Mouse (Mus musculus) embryonic facial prominence, embryonic 15.5 days (tissue): ENCODE results near the gene Jpt2. TPM values are rescaled to one million over a fixed set of nuclear protein-coding genes. Genes with fewer than 3 reads are reported as not detected.
"Not testable (repeated sequence)": the region's sequence is repeated elsewhere in the genome, so short reads cannot be mapped to it uniquely, and the experiment has no call there.

Experiments used
- ATAC-seq: fragments of 200-750 bp; cut with Nextera tagmentation; 2 replicates; pipeline ENCODE4 v1.8.0; 2017; ENCODE audit warnings: low read depth, moderate TSS enrichment; ENCODE audit not compliant: insufficient number of reproducible peaks, low FRiP score, low TSS enrichment
- H3K27ac ChIP-seq: fragments of 300-500 bp; sonication (generic); replicated peaks from 2 replicates; pipeline ENCODE4 v1.5.1; 2015; ENCODE audit warnings: mild to moderate bottlenecking, inconsistent platforms
- H3K27me3 ChIP-seq: fragments of 300-500 bp; sonication (generic); 2 replicates; pipeline ENCODE4 v1.6.1; 2015; ENCODE audit warnings: inconsistent platforms
- H3K36me3 ChIP-seq: fragments of 300-500 bp; sonication (generic); 2 replicates; pipeline ENCODE4 v1.6.1; 2015; ENCODE audit warnings: mild to moderate bottlenecking, inconsistent platforms
- H3K4me1 ChIP-seq: fragments of 300-500 bp; sonication (generic); 2 replicates; pipeline ENCODE4 v1.6.1; 2015; ENCODE audit warnings: inconsistent platforms
- H3K4me2 ChIP-seq: fragments of 300-500 bp; sonication (generic); replicated peaks from 2 replicates; pipeline ENCODE4 v1.6.1; 2015; ENCODE audit warnings: mild to moderate bottlenecking, inconsistent platforms
- H3K4me3 ChIP-seq: fragments of 300-500 bp; sonication (generic); replicated peaks from 2 replicates; pipeline ENCODE4 v1.5.1; 2015; ENCODE audit warnings: mild to moderate bottlenecking, inconsistent platforms
- H3K9ac ChIP-seq: fragments of 300-500 bp; sonication (generic); 2 replicates; pipeline ENCODE4 v1.6.1; 2015; ENCODE audit warnings: inconsistent platforms
- H3K9me3 ChIP-seq: fragments of 300-500 bp; sonication (generic); replicated peaks from 2 replicates; pipeline ENCODE4 v1.6.1; 2016; ENCODE audit warnings: inconsistent platforms
- WGBS: fragments of 180-500 bp; shearing (Covaris S2); methylation state at CpG from one replicate; pipeline ENCODE4 v1.1.7; 2015; 5-methylcytosine and 5-hydroxymethylcytosine counted together
- polyA plus RNA-seq: library from polyadenylated mRNA; unstranded; fragments of >200 nt; fragmentation: Nextera tagmentation; extraction: Ambion mirVana; gene quantifications from 2 replicates; pipeline ENCODE4 v1.2.1, GENCODE M21; 2015

Gene Jpt2
- 148 and 166 TPM in 2 replicates for polyA plus RNA-seq

DNA sequence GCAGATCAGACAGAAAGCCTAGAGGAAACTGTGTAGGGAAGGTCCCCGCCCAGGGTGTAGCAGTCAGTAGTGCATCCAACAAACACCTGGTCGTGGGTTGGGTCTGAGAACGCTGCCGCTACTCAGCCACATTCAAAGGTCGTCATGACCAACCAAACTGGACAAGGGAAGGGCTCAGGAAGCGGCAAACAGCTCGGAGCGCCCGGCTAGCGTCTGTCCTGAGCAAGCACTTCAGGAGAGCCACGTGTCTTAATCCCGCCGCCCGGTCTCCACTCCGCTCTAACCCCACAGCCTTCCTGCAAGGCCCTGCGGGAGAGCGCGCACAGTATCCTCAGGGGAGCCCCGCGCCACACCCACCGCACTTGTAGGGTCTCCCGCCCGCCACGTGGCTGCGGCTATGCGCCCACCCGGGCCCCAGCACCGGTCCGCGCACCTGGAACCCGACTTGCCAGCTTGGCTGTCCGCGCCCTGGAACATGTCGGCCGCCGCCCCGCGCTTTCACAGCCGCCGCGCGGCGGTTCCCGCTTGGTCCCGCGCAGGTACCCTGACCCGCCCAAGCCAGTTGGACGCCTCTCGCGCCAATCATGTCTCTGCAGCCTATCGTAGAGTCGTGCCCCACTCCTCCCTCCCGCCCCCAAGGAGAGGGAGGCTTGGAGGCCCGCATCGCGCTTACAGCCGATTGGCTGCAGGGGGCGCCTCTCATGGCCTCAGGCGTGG, at the start of gene Jpt2:
Gene Jpt2 (minus strand): TSS at position 555 of the 717 bp plus-strand sequence.
- ATAC-seq, result peak; percentile 100
- under 1% methylated on average over 59 of the region's 59 CpGs for WGBS
- Histone ChIP-seq H3K4me3 (peak within 1 kb of the TSS; percentile 97), H3K36me3 (peaks cover 47% of the 10 kb centered on the region), H3K27me3 (no peaks in the 10 kb centered on the region), H3K4me2 (peak within 1 kb of the TSS; percentile 63), H3K27ac (peak within 1 kb of the TSS; percentile 89), H3K4me1 (peaks cover 11% of the 10 kb centered on the region), H3K9me3 (no peaks in the 10 kb centered on the region), H3K9ac (peak within 1 kb of the TSS; percentile 85)

GRCm38 (mm10) chr17:25007480-25007879, 47.0 kb upstream of the Jpt2 start:
- H3K9ac ChIP-seq, result no peak overlapping the region
- H3K4me1 ChIP-seq, result peaks cover under 1% of the 10 kb centered on the region; the same call in 1 of the 2 replicates
- no peak overlapping the region for H3K4me2 ChIP-seq
- no peak overlapping the region for H3K4me3 ChIP-seq
- no peaks in the 10 kb centered on the region for H3K27me3 ChIP-seq
- no peak for ATAC-seq
- H3K27ac ChIP-seq, result no peak overlapping the region
- H3K36me3 ChIP-seq, result peaks cover 81% of the 10 kb centered on the region
- no peaks in the 10 kb centered on the region for H3K9me3 ChIP-seq

DNA sequence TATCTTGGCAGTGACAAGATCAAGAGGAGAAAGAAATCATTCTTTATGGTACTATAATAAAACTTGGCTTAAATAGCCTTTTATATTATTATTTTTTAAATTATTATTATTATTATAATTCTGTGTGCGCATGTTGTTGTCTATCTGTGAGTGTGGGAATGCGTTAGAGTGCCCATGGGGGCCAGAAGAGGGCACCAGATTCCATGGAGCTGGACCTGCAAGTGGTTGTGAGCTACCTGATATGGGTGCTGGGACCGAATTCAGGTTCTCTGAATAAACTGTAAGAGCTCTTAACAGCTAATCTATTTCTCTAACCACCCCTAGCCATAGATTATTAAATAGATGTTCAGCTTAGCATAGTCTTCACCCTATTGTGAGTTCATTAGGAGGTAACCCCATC, 44.6 kb upstream of the Jpt2 start:
- H3K9ac ChIP-seq, result no peak overlapping the region
- no peak overlapping the region for H3K27ac ChIP-seq
- H3K4me2 ChIP-seq, result no peak overlapping the region
- H3K36me3 ChIP-seq, result peaks cover 81% of the 10 kb centered on the region
- no peak overlapping the region for H3K4me3 ChIP-seq
- H3K4me1 ChIP-seq, result no peaks in the 10 kb centered on the region
- H3K27me3 ChIP-seq, result no peaks in the 10 kb centered on the region
- 92% methylated on average over 3 of the region's 3 CpGs for WGBS
- no peaks in the 10 kb centered on the region for H3K9me3 ChIP-seq
- no peak for ATAC-seq

DNA sequence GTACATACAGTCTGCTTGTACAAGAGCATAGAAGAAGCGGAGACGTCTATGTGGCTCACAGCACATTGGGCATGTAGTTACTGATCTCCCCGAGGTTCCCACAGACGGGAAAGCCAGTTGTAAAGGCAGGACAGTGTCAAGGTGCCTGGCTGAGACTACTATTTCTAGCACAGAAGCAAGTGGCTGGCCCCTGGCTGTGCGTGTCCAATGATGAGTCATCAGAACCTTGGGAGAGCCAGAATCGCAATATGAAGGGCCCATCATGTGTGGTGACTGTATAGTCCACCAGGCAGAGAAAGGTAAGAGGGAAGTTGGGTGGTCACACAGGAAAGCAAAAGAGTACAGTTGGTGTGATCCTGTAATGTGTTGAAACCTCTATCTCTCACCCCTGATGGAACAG, 34.2 kb upstream of the Jpt2 start:
- Histone ChIP-seq H3K27ac (no peak overlapping the region), H3K27me3 (no peaks in the 10 kb centered on the region), H3K4me3 (no peak overlapping the region), H3K9ac (no peak overlapping the region), H3K9me3 (no peaks in the 10 kb centered on the region), H3K4me2 (no peak overlapping the region), H3K36me3 (peaks cover 92% of the 10 kb centered on the region), H3K4me1 (no peaks in the 10 kb centered on the region)
- 92% methylated on average over 6 of the region's 6 CpGs for WGBS
- ATAC-seq, result no peak

DNA sequence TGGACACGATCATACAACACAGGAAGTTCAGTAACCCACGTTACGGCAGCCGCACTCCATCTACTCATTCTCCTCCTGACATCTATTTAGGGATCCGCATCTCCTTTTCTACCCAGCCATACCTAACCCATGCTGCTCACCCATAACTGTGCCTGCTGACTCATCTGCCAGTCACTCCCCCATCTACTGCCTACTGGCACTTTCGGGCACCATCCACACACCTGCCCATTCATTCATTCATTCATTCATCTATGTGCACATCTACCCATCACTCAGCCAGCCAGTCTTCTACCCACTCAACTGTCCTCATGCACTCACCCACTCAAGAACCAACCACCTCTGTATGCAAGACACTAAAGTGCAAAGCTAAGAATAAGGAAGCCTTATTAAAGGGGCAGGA, 26.7 kb upstream of the Jpt2 start:
- 96% methylated on average over 6 of the region's 6 CpGs for WGBS
- Histone ChIP-seq H3K27ac (no peak overlapping the region), H3K36me3 (peaks cover 91% of the 10 kb centered on the region), H3K9me3 (no peaks in the 10 kb centered on the region), H3K4me3 (no peak overlapping the region), H3K4me2 (no peak overlapping the region), H3K27me3 (no peaks in the 10 kb centered on the region), H3K4me1 (no peaks in the 10 kb centered on the region), H3K9ac (no peak overlapping the region)
- no peak for ATAC-seq

DNA sequence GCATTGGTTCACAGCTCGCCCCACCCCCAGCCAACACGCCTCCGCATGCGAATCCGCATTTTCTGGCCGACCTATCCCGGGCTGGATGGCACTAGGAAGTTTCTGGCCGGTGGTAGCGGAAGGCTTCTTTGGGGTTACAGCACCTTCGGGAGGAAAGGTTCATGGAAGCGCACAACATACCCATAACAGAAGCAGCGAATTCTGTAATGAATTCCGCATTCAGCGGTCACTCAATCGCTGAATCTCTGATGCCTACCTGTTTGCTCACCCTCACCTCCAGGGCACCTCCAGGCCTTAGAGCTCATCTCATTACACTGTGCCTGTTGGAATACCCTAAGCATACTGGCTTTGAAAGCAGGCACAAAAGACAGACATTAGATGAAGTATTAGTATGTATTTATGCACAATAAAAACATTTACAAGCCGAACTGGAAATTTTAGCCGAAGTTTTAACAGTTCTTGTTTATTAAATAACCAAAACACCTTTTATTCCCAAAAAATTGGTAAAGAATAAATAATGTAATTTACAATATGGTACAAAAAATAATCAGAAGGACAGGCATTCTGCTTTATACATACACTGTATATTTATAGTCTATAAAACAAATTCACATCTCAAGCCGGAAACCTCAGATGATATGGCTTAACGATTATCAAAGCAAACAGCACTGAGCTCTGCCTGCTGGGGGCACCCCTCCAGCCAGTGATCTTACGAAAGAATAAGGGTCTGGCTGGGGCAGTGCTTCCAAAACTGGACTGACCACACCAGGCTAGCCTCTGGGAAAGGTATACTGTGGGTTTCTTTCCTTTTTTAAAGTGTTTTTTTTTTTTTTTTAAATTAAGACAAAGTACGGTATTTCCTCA, 595 bp upstream of the Jpt2 start:
- H3K9ac ChIP-seq, result peak overlapping the region; percentile 21; the same call in 1 of the 2 replicates
- 11% methylated on average over 21 of the region's 21 CpGs for WGBS

DNA sequence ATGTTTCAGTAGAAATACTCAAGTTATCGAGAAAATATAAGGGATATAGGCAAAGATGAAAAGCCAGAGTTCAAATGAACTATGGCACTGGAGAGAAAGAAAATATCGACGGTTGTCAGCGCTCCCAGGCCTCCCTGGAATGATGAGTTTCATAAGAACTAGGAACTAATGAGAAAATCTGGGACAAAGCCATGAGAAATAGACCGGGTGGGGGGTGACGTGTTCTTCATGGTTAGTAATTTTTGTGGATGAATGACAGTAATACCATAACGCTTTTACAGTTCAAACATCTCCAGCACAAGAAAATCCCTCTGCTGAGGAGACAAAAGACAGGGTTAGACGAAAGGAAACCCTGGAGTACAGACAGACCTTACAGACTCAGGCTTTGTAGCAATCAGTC, 1.1 kb downstream of the Jpt2 start:
- peak overlapping the region; percentile 89 for H3K27ac ChIP-seq

More for the DNA sequence above, 595 bp upstream of the Jpt2 start:
- Histone ChIP-seq H3K27me3 (no peaks in the 10 kb centered on the region), H3K36me3 (peaks cover 47% of the 10 kb centered on the region), H3K4me2 (peak overlapping the region; percentile 63), H3K27ac (no peak overlapping the region), H3K9me3 (no peaks in the 10 kb centered on the region), H3K4me3 (peak overlapping the region; percentile 97), H3K4me1 (peaks cover 11% of the 10 kb centered on the region)
- ATAC-seq, result 0 out of 2 replicates have a peak, but pooled peaks have one; percentile 8

GRCm38 (mm10) chr17:24953291-24953690, 7.2 kb downstream of the Jpt2 start:
- 96% methylated on average over 2 of the region's 2 CpGs for WGBS
- no peak overlapping the region for H3K4me3 ChIP-seq
- no peak overlapping the region for H3K9ac ChIP-seq
- no peak overlapping the region for H3K4me2 ChIP-seq
- H3K9me3 ChIP-seq, result no peaks in the 10 kb centered on the region
- no peak overlapping the region for H3K27ac ChIP-seq
- ATAC-seq, result no peak
- H3K27me3 ChIP-seq, result no peaks in the 10 kb centered on the region
- peaks cover 49% of the 10 kb centered on the region for H3K36me3 ChIP-seq
- peaks cover 11% of the 10 kb centered on the region; the same call in 1 of the 2 replicates for H3K4me1 ChIP-seq

More for the DNA sequence above, 1.1 kb downstream of the Jpt2 start:
- Histone ChIP-seq H3K9me3 (no peaks in the 10 kb centered on the region), H3K9ac (peak overlapping the region; percentile 85), H3K36me3 (peaks cover 47% of the 10 kb centered on the region), H3K4me1 (peaks cover 11% of the 10 kb centered on the region), H3K4me3 (peak overlapping the region; percentile 97), H3K27me3 (no peaks in the 10 kb centered on the region), H3K4me2 (peak overlapping the region; percentile 63)
- no peak for ATAC-seq
- 26% methylated on average over 8 of the region's 8 CpGs for WGBS

DNA sequence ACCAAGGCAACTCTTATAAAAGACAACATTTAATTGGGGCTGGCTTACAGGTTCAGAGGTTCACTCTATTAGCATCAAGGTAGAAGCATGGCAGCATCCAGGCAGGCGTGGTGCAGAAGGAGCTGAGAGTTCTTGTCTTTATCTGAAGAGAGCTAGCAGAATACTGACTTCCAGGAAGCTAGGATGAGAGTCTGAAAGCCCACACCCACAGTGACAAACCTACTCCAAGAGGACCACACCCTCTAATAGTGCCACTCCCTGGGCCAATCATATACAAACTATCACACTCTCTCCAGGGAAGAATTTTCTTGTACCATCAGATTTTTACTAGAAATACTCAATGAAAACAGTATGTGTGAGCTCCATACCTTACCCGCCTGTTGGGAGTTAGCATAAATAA, 9.8 kb downstream of the Jpt2 start:
- Histone ChIP-seq H3K4me2 (no peak overlapping the region), H3K27me3 (no peaks in the 10 kb centered on the region), H3K9me3 (no peaks in the 10 kb centered on the region), H3K27ac (peak overlapping the region; percentile 73; the same call in 1 of the 2 replicates), H3K36me3 (peaks cover 62% of the 10 kb centered on the region), H3K9ac (no peak overlapping the region), H3K4me3 (no peak overlapping the region), H3K4me1 (peaks cover 11% of the 10 kb centered on the region; the same call in 1 of the 2 replicates)
- ATAC-seq, result no peak
- WGBS, result 76% methylated on average over 2 of the region's 2 CpGs

- ATAC-seq, result no peak
- no peak overlapping the region for H3K4me2 ChIP-seq
- no peaks in the 10 kb centered on the region for H3K9me3 ChIP-seq
- H3K27ac ChIP-seq, result no peak overlapping the region
- WGBS, result 86% methylated on average over 5 of the region's 5 CpGs
- no peak overlapping the region for H3K9ac ChIP-seq
- peaks cover 11% of the 10 kb centered on the region; the same call in 1 of the 2 replicates for H3K4me1 ChIP-seq
- peaks cover 65% of the 10 kb centered on the region for H3K36me3 ChIP-seq
- H3K27me3 ChIP-seq, result no peaks in the 10 kb centered on the region
- H3K4me3 ChIP-seq, result no peak overlapping the region
Observed at GRCm38 (mm10) chr17:24948204-24948603, 12.3 kb downstream of the Jpt2 start.

DNA sequence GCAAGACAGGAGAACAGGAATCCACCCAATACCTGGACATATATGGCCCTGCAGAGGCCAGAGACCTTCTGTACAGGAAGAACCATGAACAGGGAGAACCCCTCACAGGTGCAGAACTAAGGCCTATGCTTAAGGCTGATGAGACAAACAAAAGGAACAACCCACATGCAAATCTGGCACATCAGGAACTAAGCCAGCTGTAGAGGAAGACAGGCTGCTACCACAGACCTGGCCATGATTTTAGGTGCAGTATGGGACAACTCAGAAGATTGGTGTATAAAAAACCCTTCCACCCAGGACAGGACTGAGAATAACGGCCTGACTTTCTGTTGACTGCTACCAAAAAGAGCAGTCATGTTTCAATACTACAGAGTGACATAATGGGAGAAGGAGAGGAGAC, 16.9 kb downstream of the Jpt2 start:
- not testable (repeated sequence) for H3K4me1 ChIP-seq, H3K4me2 ChIP-seq, H3K9ac ChIP-seq, H3K27ac ChIP-seq, H3K27me3 ChIP-seq, ATAC-seq, H3K9me3 ChIP-seq, H3K4me3 ChIP-seq
- peaks cover 55% of the 10 kb centered on the region for H3K36me3 ChIP-seq
- WGBS, result 88% methylated on average over 1 of the region's 1 CpGs
